Mouse (Mus musculus): ENCODE data around the gene Dpp6. TPM values are rescaled to one million over a fixed set of nuclear protein-coding genes. Genes with fewer than 3 reads are reported as not detected.

The Dpp6 gene
- total and polyA plus RNA-seq, 3 experiments: not detected

GRCm38 (mm10) chr5:27765780-27766179 lies 948.8 kb downstream of the Dpp6 start:
- H3K79me2 ChIP-seq (ENCODE audit: control insufficient read depth, insufficient read depth, low read length, poor library complexity): no peaks in the 10 kb centered on the region
- H3K9ac ChIP-seq (ENCODE audit: control insufficient read depth, low read depth, low read length, poor library complexity, severe bottlenecking): no peak overlapping the region
- no peak for TF ChIP-seq E2F4 (IDR thresholded peaks at IDR 0.05; ENCODE audit: borderline replicate concordance, low read depth, low read length)
- no peak for TF ChIP-seq KAT2A (conservative IDR thresholded peaks at IDR 0.05; ENCODE audit: low read depth, low read length)
- TF ChIP-seq CHD1 (IDR thresholded peaks at IDR 0.05; ENCODE audit: low read depth, low read length): no peak
- no peak for TF ChIP-seq EP300 (IDR thresholded peaks at IDR 0.05; ENCODE audit: low read depth in 1 of 2, low read length in 2 of 2)
- TF ChIP-seq MYB (IDR thresholded peaks at IDR 0.05; ENCODE audit: low read depth, low read length): no peak
- no peak for TF ChIP-seq HCFC1 (IDR thresholded peaks at IDR 0.05; ENCODE audit: low read depth, low read length)
- no peak for TF ChIP-seq JUND (IDR thresholded peaks at IDR 0.05; ENCODE audit: low read depth, low read length)
- no peak for TF ChIP-seq RCOR1 (IDR thresholded peaks at IDR 0.05; ENCODE audit: low read depth, low read length)
- no peak for TF ChIP-seq TCF12 (IDR thresholded peaks at IDR 0.05; ENCODE audit: low read depth, low read length)
- TF ChIP-seq POLR2AphosphoS2 (IDR thresholded peaks at IDR 0.05; ENCODE audit: low read length): no peak
- no peak for TF ChIP-seq ZKSCAN1 (IDR thresholded peaks at IDR 0.05; ENCODE audit: low read depth, low read length)
- no peak for TF ChIP-seq POLR2A (IDR thresholded peaks at IDR 0.05; ENCODE audit: control insufficient read depth in 1 of 2, insufficient read depth in 1 of 2, low read depth in 1 of 2, low read length in 2 of 2, poor library complexity in 1 of 2)
- no peak for TF ChIP-seq SMC3 (IDR thresholded peaks at IDR 0.05; ENCODE audit: low read depth, low read length)
- TF ChIP-seq SIN3A (IDR thresholded peaks at IDR 0.05; ENCODE audit: low read length): no peak
- no peak for TF ChIP-seq ETS1 (IDR thresholded peaks at IDR 0.05; ENCODE audit: low read depth, low read length)
- peaks cover 0 to 26% of the 10 kb centered on the region in 2 experiments; a peak in 2 of 4 replicates for H3K36me3 ChIP-seq (ENCODE audit: control insufficient read depth in 1 of 2, insufficient read depth in 2 of 2, low read length in 2 of 2)
- no peak overlapping the region for H3K27ac ChIP-seq (ENCODE audit: control insufficient read depth, low read depth, low read length)
- DNase-seq (ENCODE audit: low read depth, low spot score): no peak
- H3K9me3 ChIP-seq (replicated peaks; ENCODE audit: insufficient read depth, low read length): no peaks in the 10 kb centered on the region
- no peaks in the 10 kb centered on the region for H3K4me1 ChIP-seq (ENCODE audit: control insufficient read depth in 1 of 2, insufficient read depth in 2 of 2, low read length in 2 of 2)
- no peaks in the 10 kb centered on the region for H3K27me3 ChIP-seq (ENCODE audit: control insufficient read depth in 1 of 2, insufficient read depth in 2 of 2, low read length in 2 of 2)
- no peak overlapping the region for H3K4me3 ChIP-seq (ENCODE audit: control insufficient read depth in 1 of 2, insufficient read depth in 1 of 2, low read depth in 2 of 2, low read length in 2 of 2)

- Histone ChIP-seq H3K4me1 (ENCODE audit: control insufficient read depth in 1 of 2, insufficient read depth in 2 of 2, low read length in 2 of 2) (no peaks in the 10 kb centered on the region), H3K27ac (ENCODE audit: control insufficient read depth, low read depth, low read length) (no peak overlapping the region), H3K9ac (ENCODE audit: control insufficient read depth, low read depth, low read length, poor library complexity, severe bottlenecking) (no peak overlapping the region), H3K27me3 (ENCODE audit: control insufficient read depth in 1 of 2, insufficient read depth in 2 of 2, low read length in 2 of 2) (no peaks in the 10 kb centered on the region), H3K9me3 (replicated peaks; ENCODE audit: insufficient read depth, low read length) (no peaks in the 10 kb centered on the region), H3K79me2 (ENCODE audit: control insufficient read depth, insufficient read depth, low read length, poor library complexity) (peaks cover 2% of the 10 kb centered on the region; the same call in 1 of the 2 replicates), H3K36me3 (ENCODE audit: control insufficient read depth in 1 of 2, insufficient read depth in 2 of 2, low read length in 2 of 2) (peaks cover 0 to 34% of the 10 kb centered on the region in 2 experiments; a peak in 2 of 4 replicates), H3K4me3 (ENCODE audit: control insufficient read depth in 1 of 2, insufficient read depth in 1 of 2, low read depth in 2 of 2, low read length in 2 of 2) (no peak overlapping the region)
- DNase-seq (ENCODE audit: low read depth, low spot score): no peak
- TF ChIP-seq USF1 (IDR thresholded peaks at IDR 0.05; ENCODE audit: low read depth, low read length) (no peak), MAFK (IDR thresholded peaks at IDR 0.05; ENCODE audit: borderline replicate concordance, low read depth, low read length) (no peak), CTCF (IDR thresholded peaks at IDR 0.05 in 2 of 3, conservative IDR thresholded peaks at IDR 0.05 in 1 of 3; ENCODE audit: control insufficient read depth in 1 of 3, insufficient read depth in 1 of 3, low read depth in 2 of 3, low read length in 3 of 3, poor library complexity in 1 of 3, severe bottlenecking in 1 of 3) (no peak), ZMIZ1 (IDR thresholded peaks at IDR 0.05; ENCODE audit: low read depth, low read length) (no peak)
Observed at GRCm38 (mm10) chr5:27767948-27768347, 950.9 kb downstream of the Dpp6 start.

Measured in MEL (cell line).